Mouse (Mus musculus): Measurements from ENCODE around the gene Thbs4. TPM values are rescaled to one million over a fixed set of nuclear protein-coding genes. Genes with fewer than 3 reads are reported as not detected.

The Thbs4 gene
- polyA plus RNA-seq, 1 experiment: not detected

DNA sequence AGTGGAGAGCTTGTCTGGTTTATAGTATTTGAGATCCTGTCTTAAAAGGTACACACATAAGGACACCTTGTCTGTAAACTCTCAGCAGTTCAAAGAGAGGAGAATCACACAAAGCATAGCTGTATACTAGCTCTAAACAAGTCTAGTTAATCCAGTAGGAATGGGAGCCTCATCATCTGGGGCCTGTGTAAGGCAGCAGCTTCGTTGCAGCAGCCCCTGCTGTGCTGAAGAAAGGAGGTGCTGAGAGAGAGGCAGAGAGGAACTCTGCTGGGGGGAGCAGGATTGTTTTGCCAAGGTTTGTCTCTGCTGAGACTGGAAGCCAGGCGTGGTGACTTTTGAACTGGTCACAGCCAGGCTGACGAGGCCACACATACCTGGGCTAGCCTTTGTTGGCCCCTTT, 85.1 kb downstream of the Thbs4 start:
- no peak overlapping the region for H3K27ac ChIP-seq (ENCODE audit: insufficient read depth, low read length)
- no peak for TF ChIP-seq POLR2A (IDR thresholded peaks at IDR 0.05; ENCODE audit: insufficient read depth, low read length)
- no peak for TF ChIP-seq EP300 (IDR thresholded peaks at IDR 0.05; ENCODE audit: insufficient read depth, low read depth, low read length)
- TF ChIP-seq CTCF (IDR thresholded peaks at IDR 0.05; ENCODE audit: low read depth, low read length): no peak

DNA sequence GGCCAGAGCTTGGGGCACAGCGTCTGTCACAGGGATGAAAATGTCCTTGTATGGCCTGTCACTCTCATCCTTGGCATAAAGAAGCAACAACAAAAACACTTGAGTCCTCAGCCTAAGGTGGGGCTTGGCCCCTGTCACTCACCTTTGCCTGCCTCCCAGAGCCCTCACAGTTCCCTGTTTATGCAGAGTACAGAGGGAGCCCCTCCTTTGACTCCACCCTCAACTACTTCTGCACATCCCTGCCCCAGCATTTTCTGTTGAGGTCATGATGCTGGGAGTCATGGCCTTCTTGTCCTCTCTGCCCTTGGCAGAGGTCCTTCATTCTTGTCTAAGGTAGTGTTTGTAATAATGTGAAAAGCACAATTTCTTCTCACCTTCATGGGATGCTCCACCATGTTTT, 86.2 kb downstream of the Thbs4 start:
- Histone ChIP-seq H3K9me3 (replicated peaks; ENCODE audit: control insufficient read depth, insufficient read depth, low read length, poor library complexity, severe bottlenecking) (no peaks in the 10 kb centered on the region), H3K27me3 (ENCODE audit: control insufficient read depth, insufficient read depth, low read length, poor library complexity, severe bottlenecking) (no peaks in the 10 kb centered on the region)

More for the DNA sequence above, 85.1 kb downstream of the Thbs4 start:
- Histone ChIP-seq H3K9me3 (replicated peaks; ENCODE audit: control insufficient read depth, insufficient read depth, low read length, poor library complexity, severe bottlenecking) (no peaks in the 10 kb centered on the region), H3K27me3 (ENCODE audit: control insufficient read depth, insufficient read depth, low read length, poor library complexity, severe bottlenecking) (no peaks in the 10 kb centered on the region), H3K4me1 (ENCODE audit: control insufficient read depth, insufficient read depth, low read length) (no peaks in the 10 kb centered on the region), H3K9ac (ENCODE audit: low read depth, poor library complexity, severe bottlenecking) (no peak overlapping the region), H3K4me3 (ENCODE audit: low read depth, low read length) (no peak overlapping the region), H3K36me3 (ENCODE audit: control insufficient read depth, insufficient read depth, low read length, poor library complexity, severe bottlenecking) (no peaks in the 10 kb centered on the region)

DNA sequence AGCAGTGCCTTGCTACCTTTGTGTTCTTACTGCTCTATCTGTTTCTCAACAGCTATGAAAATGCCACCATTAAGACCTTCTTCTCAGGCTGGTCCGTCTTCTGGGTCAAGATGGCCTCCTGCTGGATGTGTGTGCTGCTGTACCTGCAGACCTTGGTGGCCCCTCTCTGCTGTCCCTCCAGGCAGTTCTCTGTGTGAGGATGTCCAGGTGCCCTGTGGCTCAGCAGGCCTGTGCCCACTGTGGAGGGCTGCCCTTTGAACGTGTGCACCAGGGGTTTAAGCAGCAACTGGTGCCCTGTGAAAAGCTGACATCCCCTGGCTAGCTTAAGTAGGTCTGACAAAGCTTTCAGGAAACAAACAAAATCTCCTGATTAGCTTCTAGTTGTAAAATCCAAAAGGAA, 86.7 kb downstream of the Thbs4 start:
- no peaks in the 10 kb centered on the region for H3K9me3 ChIP-seq (replicated peaks; ENCODE audit: control insufficient read depth, insufficient read depth, low read length, poor library complexity, severe bottlenecking)
- TF ChIP-seq CTCF (IDR thresholded peaks at IDR 0.05; ENCODE audit: low read depth, low read length) (no peak), EP300 (IDR thresholded peaks at IDR 0.05; ENCODE audit: insufficient read depth, low read depth, low read length) (no peak), POLR2A (IDR thresholded peaks at IDR 0.05; ENCODE audit: insufficient read depth, low read length) (no peak)
- H3K36me3 ChIP-seq (ENCODE audit: control insufficient read depth, insufficient read depth, low read length, poor library complexity, severe bottlenecking): no peaks in the 10 kb centered on the region
- H3K4me3 ChIP-seq (ENCODE audit: low read depth, low read length): no peak overlapping the region
- H3K4me1 ChIP-seq (ENCODE audit: control insufficient read depth, insufficient read depth, low read length): no peaks in the 10 kb centered on the region
- no peaks in the 10 kb centered on the region for H3K27me3 ChIP-seq (ENCODE audit: control insufficient read depth, insufficient read depth, low read length, poor library complexity, severe bottlenecking)
- H3K27ac ChIP-seq (ENCODE audit: insufficient read depth, low read length): no peak overlapping the region
- H3K9ac ChIP-seq (ENCODE audit: low read depth, poor library complexity, severe bottlenecking): no peak overlapping the region

More for the DNA sequence above, 86.2 kb downstream of the Thbs4 start:
- no peak overlapping the region for H3K9ac ChIP-seq (ENCODE audit: low read depth, poor library complexity, severe bottlenecking)
- TF ChIP-seq EP300 (IDR thresholded peaks at IDR 0.05; ENCODE audit: insufficient read depth, low read depth, low read length): no peak
- no peak for TF ChIP-seq POLR2A (IDR thresholded peaks at IDR 0.05; ENCODE audit: insufficient read depth, low read length)
- TF ChIP-seq CTCF (IDR thresholded peaks at IDR 0.05; ENCODE audit: low read depth, low read length): no peak
- no peaks in the 10 kb centered on the region for H3K4me1 ChIP-seq (ENCODE audit: control insufficient read depth, insufficient read depth, low read length)
- H3K4me3 ChIP-seq (ENCODE audit: low read depth, low read length): no peak overlapping the region
- H3K27ac ChIP-seq (ENCODE audit: insufficient read depth, low read length): no peak overlapping the region
- H3K36me3 ChIP-seq (ENCODE audit: control insufficient read depth, insufficient read depth, low read length, poor library complexity, severe bottlenecking): no peaks in the 10 kb centered on the region

DNA sequence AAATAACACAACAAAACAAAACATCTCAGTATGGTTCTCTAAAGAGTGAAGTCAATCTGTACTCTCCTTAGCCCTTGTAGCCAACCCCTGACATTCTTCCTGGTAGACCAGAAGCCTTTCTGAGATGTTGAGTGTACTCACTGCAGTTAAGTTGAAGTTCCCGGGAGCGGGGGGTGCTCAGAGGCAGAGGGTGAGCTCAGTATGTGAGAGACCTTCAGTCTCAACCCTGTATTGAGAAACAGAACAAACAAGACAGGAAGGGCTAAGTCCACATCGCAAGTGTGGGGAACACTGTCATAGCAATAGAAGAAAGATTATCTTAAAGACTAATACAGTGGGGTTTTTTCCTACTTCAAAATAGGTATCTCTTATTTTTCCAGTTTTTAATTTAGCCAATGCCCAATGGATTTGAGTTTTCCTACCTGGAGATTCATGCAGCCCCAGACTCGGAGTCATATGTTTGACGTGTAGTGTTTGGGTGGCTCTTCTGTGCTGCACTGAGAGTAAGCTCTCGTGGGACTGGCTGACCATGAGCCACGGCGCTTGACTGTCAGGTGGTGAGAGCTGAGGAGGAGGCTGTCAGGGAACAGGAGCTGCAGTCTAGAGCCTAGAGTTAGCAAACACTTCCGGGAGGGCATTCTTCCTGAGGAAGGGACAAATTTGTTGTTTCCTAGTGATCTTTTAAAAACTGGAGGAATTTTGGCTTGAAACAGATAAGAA, 88.1 kb downstream of the Thbs4 start:
- Histone ChIP-seq H3K9me3 (replicated peaks; ENCODE audit: control insufficient read depth, insufficient read depth, low read length, poor library complexity, severe bottlenecking) (no peaks in the 10 kb centered on the region), H3K4me3 (ENCODE audit: low read depth, low read length) (no peak overlapping the region), H3K4me1 (ENCODE audit: control insufficient read depth, insufficient read depth, low read length) (no peaks in the 10 kb centered on the region), H3K27me3 (ENCODE audit: control insufficient read depth, insufficient read depth, low read length, poor library complexity, severe bottlenecking) (no peaks in the 10 kb centered on the region), H3K9ac (ENCODE audit: low read depth, poor library complexity, severe bottlenecking) (no peak overlapping the region), H3K27ac (ENCODE audit: insufficient read depth, low read length) (no peak overlapping the region), H3K36me3 (ENCODE audit: control insufficient read depth, insufficient read depth, low read length, poor library complexity, severe bottlenecking) (no peaks in the 10 kb centered on the region)
- TF ChIP-seq EP300 (IDR thresholded peaks at IDR 0.05; ENCODE audit: insufficient read depth, low read depth, low read length) (no peak), POLR2A (IDR thresholded peaks at IDR 0.05; ENCODE audit: insufficient read depth, low read length) (no peak), CTCF (IDR thresholded peaks at IDR 0.05; ENCODE audit: low read depth, low read length) (no peak)

DNA sequence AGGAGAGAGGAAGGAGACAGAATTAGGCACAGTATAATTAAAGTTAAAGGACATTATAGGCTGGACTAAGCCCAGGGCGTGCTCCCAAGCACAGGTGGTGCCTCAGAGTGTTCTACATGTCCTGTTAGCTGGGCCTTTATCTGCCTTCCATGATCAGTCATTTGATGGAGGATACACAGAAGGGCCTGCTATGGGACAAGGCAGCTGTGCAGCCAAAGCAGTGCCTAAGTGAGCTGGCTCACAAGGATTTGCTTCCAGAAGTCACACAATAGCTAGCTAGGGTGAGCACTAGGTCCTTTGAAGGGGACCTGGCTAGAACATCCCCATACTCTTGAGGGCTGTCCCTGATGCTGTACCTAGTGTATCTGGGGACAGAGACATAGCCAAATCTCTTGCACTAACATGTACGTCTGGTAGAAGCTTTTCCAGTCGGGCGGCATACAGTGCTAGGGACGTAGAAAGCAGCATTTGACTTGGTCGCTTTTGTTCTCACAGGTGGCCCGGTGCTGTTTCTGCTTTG, 89.5 kb downstream of the Thbs4 start:
- no peak overlapping the region for H3K27ac ChIP-seq (ENCODE audit: insufficient read depth, low read length)
- TF ChIP-seq EP300 (IDR thresholded peaks at IDR 0.05; ENCODE audit: insufficient read depth, low read depth, low read length): no peak
- no peak for TF ChIP-seq CTCF (IDR thresholded peaks at IDR 0.05; ENCODE audit: low read depth, low read length)
- no peak for TF ChIP-seq POLR2A (IDR thresholded peaks at IDR 0.05; ENCODE audit: insufficient read depth, low read length)
- H3K9ac ChIP-seq (ENCODE audit: low read depth, poor library complexity, severe bottlenecking): no peak overlapping the region
- H3K4me3 ChIP-seq (ENCODE audit: low read depth, low read length): no peak overlapping the region
- H3K27me3 ChIP-seq (ENCODE audit: control insufficient read depth, insufficient read depth, low read length, poor library complexity, severe bottlenecking): no peaks in the 10 kb centered on the region
- H3K4me1 ChIP-seq (ENCODE audit: control insufficient read depth, insufficient read depth, low read length): no peaks in the 10 kb centered on the region
- H3K36me3 ChIP-seq (ENCODE audit: control insufficient read depth, insufficient read depth, low read length, poor library complexity, severe bottlenecking): no peaks in the 10 kb centered on the region
- no peaks in the 10 kb centered on the region for H3K9me3 ChIP-seq (replicated peaks; ENCODE audit: control insufficient read depth, insufficient read depth, low read length, poor library complexity, severe bottlenecking)

DNA sequence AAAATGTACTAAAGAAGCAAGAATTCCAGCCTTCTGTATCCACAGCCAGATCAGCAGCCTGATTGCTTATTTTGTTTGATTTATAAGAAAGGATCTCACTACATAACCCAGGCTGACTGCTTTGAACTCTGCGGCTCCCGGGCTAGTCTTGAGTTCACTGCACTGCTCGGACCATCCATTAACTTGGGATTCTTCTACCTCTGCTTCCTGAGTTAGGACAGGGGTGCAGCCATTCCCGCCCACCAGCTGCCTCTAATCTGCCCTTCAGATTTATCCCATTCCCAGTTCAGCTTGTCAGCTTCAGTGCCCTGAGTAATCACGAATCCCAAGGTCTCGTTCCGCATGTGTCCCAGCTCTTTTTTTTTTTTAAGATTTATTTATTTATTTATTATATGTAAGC, 90.4 kb downstream of the Thbs4 start:
- Histone ChIP-seq H3K9me3 (replicated peaks; ENCODE audit: control insufficient read depth, insufficient read depth, low read length, poor library complexity, severe bottlenecking) (no peaks in the 10 kb centered on the region), H3K27me3 (ENCODE audit: control insufficient read depth, insufficient read depth, low read length, poor library complexity, severe bottlenecking) (no peaks in the 10 kb centered on the region), H3K36me3 (ENCODE audit: control insufficient read depth, insufficient read depth, low read length, poor library complexity, severe bottlenecking) (no peaks in the 10 kb centered on the region), H3K4me3 (ENCODE audit: low read depth, low read length) (no peak overlapping the region), H3K27ac (ENCODE audit: insufficient read depth, low read length) (no peak overlapping the region), H3K4me1 (ENCODE audit: control insufficient read depth, insufficient read depth, low read length) (no peaks in the 10 kb centered on the region), H3K9ac (ENCODE audit: low read depth, poor library complexity, severe bottlenecking) (no peak overlapping the region)
- TF ChIP-seq EP300 (IDR thresholded peaks at IDR 0.05; ENCODE audit: insufficient read depth, low read depth, low read length) (no peak), POLR2A (IDR thresholded peaks at IDR 0.05; ENCODE audit: insufficient read depth, low read length) (no peak), CTCF (IDR thresholded peaks at IDR 0.05; ENCODE audit: low read depth, low read length) (no peak)
